Mouse (Mus musculus): ENCODE measurements around the gene Pitpnm3. TPM values are rescaled to one million over a fixed set of nuclear protein-coding genes. Genes with fewer than 3 reads are reported as not detected.

The Pitpnm3 gene
- polyA plus RNA-seq, 1 experiment from 2014 or later: 0.14 TPM

- no peak for ATAC-seq (ENCODE audit: low read depth)
- 73% methylated on average over 4 of the region's 4 CpGs for WGBS (ENCODE audit: insufficient replicate concordance)
- H3K27ac ChIP-seq: no peak overlapping the region
Measured at GRCm38 (mm10) chr11:72155981-72156428, 20.4 kb upstream of the Pitpnm3 start.

GRCm38 (mm10) chr11:72155186-72155980 lies 19.8 kb upstream of the Pitpnm3 start:
- Histone ChIP-seq H3K4me2 (no peak overlapping the region), H3K4me1 (replicated peaks) (no peaks in the 10 kb centered on the region), H3K27me3 (no peaks in the 10 kb centered on the region), H3K9me3 (replicated peaks) (no peaks in the 10 kb centered on the region), H3K36me3 (peaks cover 30% of the 10 kb centered on the region), H3K4me3 (replicated peaks) (no peak overlapping the region), H3K27ac (no peak overlapping the region), H3K9ac (no peak overlapping the region)
- WGBS (ENCODE audit: insufficient replicate concordance): 82% methylated on average over 11 of the region's 11 CpGs
- no peak for ATAC-seq (ENCODE audit: low read depth)
- DNase-seq: no peak

More at GRCm38 (mm10) chr11:72155981-72156428, 20.4 kb upstream of the Pitpnm3 start:
- H3K36me3 ChIP-seq: peaks cover 30% of the 10 kb centered on the region
- no peak overlapping the region for H3K4me2 ChIP-seq
- no peaks in the 10 kb centered on the region for H3K9me3 ChIP-seq (replicated peaks)
- no peak overlapping the region for H3K9ac ChIP-seq
- no peaks in the 10 kb centered on the region for H3K4me1 ChIP-seq (replicated peaks)
- DNase-seq: no peak
- no peak overlapping the region for H3K4me3 ChIP-seq (replicated peaks)
- no peaks in the 10 kb centered on the region for H3K27me3 ChIP-seq

- H3K4me1 ChIP-seq (replicated peaks): no peaks in the 10 kb centered on the region
- 73% methylated on average over 12 of the region's 12 CpGs for WGBS (ENCODE audit: insufficient replicate concordance)
- no peak overlapping the region for H3K9ac ChIP-seq
- no peaks in the 10 kb centered on the region for H3K9me3 ChIP-seq (replicated peaks)
- peaks cover 25% of the 10 kb centered on the region; the same call in 1 of the 2 replicates for H3K36me3 ChIP-seq
- DNase-seq (no peak), ATAC-seq (ENCODE audit: low read depth) (no peak)
- H3K27me3 ChIP-seq: no peaks in the 10 kb centered on the region
- H3K27ac ChIP-seq: no peak overlapping the region
- H3K4me2 ChIP-seq: no peak overlapping the region
- no peak overlapping the region for H3K4me3 ChIP-seq (replicated peaks)
Measured at GRCm38 (mm10) chr11:72153122-72153862, 17.7 kb upstream of the Pitpnm3 start.

GRCm38 (mm10) chr11:72151120-72151519 lies 15.5 kb upstream of the Pitpnm3 start:
- Histone ChIP-seq H3K9ac (no peak overlapping the region), H3K4me1 (replicated peaks) (no peaks in the 10 kb centered on the region), H3K27me3 (no peaks in the 10 kb centered on the region), H3K36me3 (peaks cover 15% of the 10 kb centered on the region; the same call in 1 of the 2 replicates), H3K4me3 (replicated peaks) (no peak overlapping the region), H3K4me2 (no peak overlapping the region), H3K9me3 (replicated peaks) (no peaks in the 10 kb centered on the region), H3K27ac (no peak overlapping the region)
- ATAC-seq (ENCODE audit: low read depth) (no peak), DNase-seq (no peak)
- 49% methylated on average over 2 of the region's 2 CpGs for WGBS (ENCODE audit: insufficient replicate concordance)

- no peak overlapping the region for H3K27ac ChIP-seq
- no peaks in the 10 kb centered on the region for H3K4me1 ChIP-seq (replicated peaks)
- 0 out of 2 replicates have a peak, but pooled peaks cover 4% of the 10 kb centered on the region for H3K27me3 ChIP-seq
- no peak for DNase-seq
- H3K36me3 ChIP-seq: no peaks in the 10 kb centered on the region
- no peak overlapping the region for H3K9ac ChIP-seq
- no peak for ATAC-seq (ENCODE audit: low read depth)
- no peak overlapping the region for H3K4me2 ChIP-seq
- H3K9me3 ChIP-seq (replicated peaks): no peaks in the 10 kb centered on the region
- no peak overlapping the region for H3K4me3 ChIP-seq (replicated peaks)
- WGBS (ENCODE audit: insufficient replicate concordance): 63% methylated on average over 3 of the region's 3 CpGs
Measured at GRCm38 (mm10) chr11:72147910-72148309, 12.3 kb upstream of the Pitpnm3 start.

- ATAC-seq (ENCODE audit: low read depth): no peak
- Histone ChIP-seq H3K4me1 (replicated peaks) (no peaks in the 10 kb centered on the region), H3K27me3 (0 out of 2 replicates have a peak, but pooled peaks cover 4% of the 10 kb centered on the region), H3K27ac (no peak overlapping the region), H3K4me2 (no peak overlapping the region), H3K9me3 (replicated peaks) (no peaks in the 10 kb centered on the region), H3K36me3 (no peaks in the 10 kb centered on the region), H3K9ac (no peak overlapping the region), H3K4me3 (replicated peaks) (no peak overlapping the region)
- WGBS (ENCODE audit: insufficient replicate concordance): 50% methylated on average over 1 of the region's 1 CpGs
- DNase-seq: no peak
Measured at GRCm38 (mm10) chr11:72145877-72146248, 10.3 kb upstream of the Pitpnm3 start.

GRCm38 (mm10) chr11:72145182-72145876 lies 9.8 kb upstream of the Pitpnm3 start:
- WGBS (ENCODE audit: insufficient replicate concordance): 9% methylated on average over 2 of the region's 2 CpGs
- DNase-seq: no peak

GRCm38 (mm10) chr11:72142889-72143288 lies 7.3 kb upstream of the Pitpnm3 start:
- no peak overlapping the region for H3K9ac ChIP-seq
- H3K36me3 ChIP-seq: no peaks in the 10 kb centered on the region
- H3K4me1 ChIP-seq (replicated peaks): 0 out of 2 replicates have a peak, but pooled peaks cover 4% of the 10 kb centered on the region
- H3K27me3 ChIP-seq: peaks cover 13% of the 10 kb centered on the region
- ATAC-seq (ENCODE audit: low read depth) (no peak), DNase-seq (no peak)
- no peaks in the 10 kb centered on the region for H3K9me3 ChIP-seq (replicated peaks)
- H3K4me2 ChIP-seq: no peak overlapping the region
- WGBS (ENCODE audit: insufficient replicate concordance): 56% methylated on average over 10 of the region's 10 CpGs
- H3K4me3 ChIP-seq (replicated peaks): no peak overlapping the region
- H3K27ac ChIP-seq: no peak overlapping the region

More at GRCm38 (mm10) chr11:72145182-72145876, 9.8 kb upstream of the Pitpnm3 start:
- ATAC-seq (ENCODE audit: low read depth): no peak
- Histone ChIP-seq H3K4me3 (replicated peaks) (no peak overlapping the region), H3K9me3 (replicated peaks) (no peaks in the 10 kb centered on the region), H3K27me3 (0 out of 2 replicates have a peak, but pooled peaks cover 4% of the 10 kb centered on the region), H3K9ac (no peak overlapping the region), H3K4me2 (no peak overlapping the region), H3K36me3 (no peaks in the 10 kb centered on the region), H3K4me1 (replicated peaks) (0 out of 2 replicates have a peak, but pooled peaks cover 4% of the 10 kb centered on the region), H3K27ac (no peak overlapping the region)

GRCm38 (mm10) chr11:72140198-72140597 lies 4.6 kb upstream of the Pitpnm3 start:
- Histone ChIP-seq H3K4me2 (no peak overlapping the region), H3K9me3 (replicated peaks) (no peaks in the 10 kb centered on the region), H3K4me3 (replicated peaks) (no peak overlapping the region), H3K4me1 (replicated peaks) (0 out of 2 replicates have a peak, but pooled peaks cover 4% of the 10 kb centered on the region), H3K27ac (no peak overlapping the region), H3K27me3 (peaks cover 40% of the 10 kb centered on the region), H3K9ac (no peak overlapping the region), H3K36me3 (no peaks in the 10 kb centered on the region)
- ATAC-seq (ENCODE audit: low read depth): 0 out of 2 replicates have a peak, but pooled peaks have one; percentile 20
- WGBS (ENCODE audit: insufficient replicate concordance): 51% methylated on average over 6 of the region's 6 CpGs
- no peak for DNase-seq

- Histone ChIP-seq H3K36me3 (no peaks in the 10 kb centered on the region), H3K27me3 (peaks cover 74% of the 10 kb centered on the region), H3K4me2 (peak overlapping the region; percentile 65), H3K9ac (no peak overlapping the region), H3K4me1 (replicated peaks) (0 out of 2 replicates have a peak, but pooled peaks cover 4% of the 10 kb centered on the region), H3K4me3 (replicated peaks) (no peak overlapping the region), H3K9me3 (replicated peaks) (no peaks in the 10 kb centered on the region), H3K27ac (no peak overlapping the region)
- DNase-seq (no peak), ATAC-seq (ENCODE audit: low read depth) (no peak)
- WGBS (ENCODE audit: insufficient replicate concordance): 27% methylated on average over 11 of the region's 11 CpGs
Measured at GRCm38 (mm10) chr11:72136231-72136982, 829 bp upstream of the Pitpnm3 start.
